Mouse (Mus musculus) cortical plate, adult 2 months (tissue): ENCODE data around the gene Lmo7.

Source experiments
- CTCF ChIP-seq: fragments of 200-500 bp; IDR thresholded peaks from 2 replicates; pipeline ENCODE4 v1.5.1; 2011; ENCODE audit warnings: mild to moderate bottlenecking, control low read depth, low read length; ENCODE audit not compliant: insufficient read depth; ENCODE audit errors: extremely low read depth
- POLR2A ChIP-seq: fragments of 200-500 bp; IDR thresholded peaks from 2 replicates; pipeline ENCODE4 v1.6.1; 2011; ENCODE audit warnings: mild to moderate bottlenecking, low read length, control low read depth; ENCODE audit not compliant: insufficient read depth; ENCODE audit errors: extremely low read depth

GRCm38 (mm10) chr14:101837176-101837575 lies 107.4 kb downstream of the Lmo7 start:
- TF ChIP-seq CTCF, result no peak
- no peak for TF ChIP-seq POLR2A
